Mouse (Mus musculus): ENCODE results near the gene Serpina1a. TPM values are rescaled to one million over a fixed set of nuclear protein-coding genes. Genes with fewer than 3 reads are reported as not detected.

The Serpina1a gene
- polyA plus RNA-seq (2017; shearing (Covaris generic)), result not detected

GRCm38 (mm10) chr12:103863101-103863974, at the start of gene Serpina1a:
Gene Serpina1a (minus strand): TSS chr12:103863562.

GRCm38 (mm10) chr12:103904837-103905340, 41.5 kb upstream of the Serpina1a start, which contains the start of gene Serpina1c:
Gene Serpina1c (minus strand): TSS chr12:103904887.

GRCm38 (mm10) chr12:103830273-103830672, 33.1 kb downstream of the Serpina1a start, which contains the start of gene Serpina1b:
Gene Serpina1b (minus strand): TSS chr12:103830373.

Other genes with a start within 250 kb of the Serpina1a start
- gene Serpina10, start 232.1 kb downstream of the Serpina1a start, polyA plus RNA-seq (2017; shearing (Covaris generic)), result not detected
- not detected for gene Serpina6, start 206.3 kb downstream of the Serpina1a start, polyA plus RNA-seq (2017; shearing (Covaris generic))
- not detected for gene Serpina16, start 187.4 kb downstream of the Serpina1a start, polyA plus RNA-seq (2017; shearing (Covaris generic))
- not detected for gene Serpina1f, start 168.0 kb downstream of the Serpina1a start, polyA plus RNA-seq (2017; shearing (Covaris generic))
- not detected for gene Serpina1d, start 90.0 kb downstream of the Serpina1a start, polyA plus RNA-seq (2017; shearing (Covaris generic))
- gene Serpina1b, start 33.2 kb downstream of the Serpina1a start, polyA plus RNA-seq (2017; shearing (Covaris generic)), result not detected
- gene Serpina1c, start 41.3 kb upstream of the Serpina1a start, polyA plus RNA-seq (2017; shearing (Covaris generic)), result not detected
- not detected for gene Serpina1e, start 95.4 kb upstream of the Serpina1a start, polyA plus RNA-seq (2017; shearing (Covaris generic))
- not detected for gene Serpina11, start 126.4 kb upstream of the Serpina1a start, polyA plus RNA-seq (2017; shearing (Covaris generic))
- 11.3 TPM for gene Serpina9, start 150.2 kb upstream of the Serpina1a start, polyA plus RNA-seq (2017; shearing (Covaris generic))
- 0.28 TPM for gene Serpina12, start 180.9 kb upstream of the Serpina1a start, polyA plus RNA-seq (2017; shearing (Covaris generic))
- not detected for gene Serpina5, start 237.6 kb upstream of the Serpina1a start, polyA plus RNA-seq (2017; shearing (Covaris generic))
- gene Serpina3a, start 249.2 kb upstream of the Serpina1a start, polyA plus RNA-seq (2017; shearing (Covaris generic)), result not detected